8 mouse cellular contexts compared by ENCODE assay signal in genomic region chr11:69990850-69991691, GRCm38 (mm10). TPM values are rescaled to one million over a fixed set of nuclear protein-coding genes. Genes with fewer than 3 reads are reported as not detected.
DNase-seq lines count a peak whose midpoint lies in the region; ATAC-seq and TF ChIP-seq lines count a peak whose summit lies in the region.

TSS of gene Gabarap (plus strand) at chr11:69991143.

- peak within 1 kb of the TSS; percentile 75 for H3K4me2 ChIP-seq in forebrain, embryonic 15.5 days (replicated peaks)

- H3K36me3 ChIP-seq in ES-E14 (ENCODE audit: control insufficient read depth, insufficient read depth, low read length, poor library complexity, severe bottlenecking), result peaks cover 10% of the 10 kb centered on the region
- peaks cover 56% of the 10 kb centered on the region for H3K36me3 ChIP-seq in forebrain, embryonic 15.5 days

- H3K4me1 ChIP-seq in ES-E14 (ENCODE audit: control insufficient read depth in 2 of 2, insufficient read depth in 2 of 2, low read length in 2 of 2, poor library complexity in 1 of 2), result peaks cover 0 to 1% of the 10 kb centered on the region in 2 experiments; a peak in 1 of 4 replicates
- peaks cover 28% of the 10 kb centered on the region for H3K4me1 ChIP-seq in forebrain, embryonic 15.5 days
- peaks cover 4% of the 10 kb centered on the region for H3K4me1 ChIP-seq in lung, adult 2 months (ENCODE audit: control insufficient read depth, insufficient read depth, low read length)

- H3K4me3 ChIP-seq in ES-E14 (ENCODE audit: insufficient read depth in 1 of 2, low read depth in 1 of 2, low read length in 2 of 2, poor library complexity in 1 of 2, severe bottlenecking in 1 of 2), result peak within 1 kb of the TSS; percentile 61 to 85
- peak within 1 kb of the TSS; percentile 53 for H3K4me3 ChIP-seq in forebrain, embryonic 15.5 days
- H3K4me3 ChIP-seq in lung, adult 2 months (replicated peaks; ENCODE audit: extremely low read depth, low read depth, low read length), result peak within 1 kb of the TSS; percentile 69

- under 1% methylated on average over 40 of the region's 40 CpGs for WGBS in forebrain, embryonic 15.5 days
- 1% methylated on average over 40 of the region's 40 CpGs for WGBS in lung, adult 2 months

- TF ChIP-seq CTCF in lung, adult 2 months (IDR thresholded peaks at IDR 0.05; ENCODE audit: insufficient read depth, low read length), result no peak

- peak; percentile 92; the same call in 1 of the 2 replicates for TF ChIP-seq POLR2A in lung, adult 2 months (IDR thresholded peaks at IDR 0.05; ENCODE audit: borderline replicate concordance, extremely low read depth, low read depth, low read length)

- no peaks in the 10 kb centered on the region for H3K27me3 ChIP-seq in forebrain, embryonic 15.5 days

- H3K27ac ChIP-seq in ES-E14 (ENCODE audit: insufficient read depth, low read depth, low read length, poor library complexity, severe bottlenecking), result peak within 1 kb of the TSS; percentile 30
- H3K27ac ChIP-seq in forebrain, embryonic 15.5 days (replicated peaks), result peak within 1 kb of the TSS; percentile 96

- peak; percentile 67 for ATAC-seq in forebrain, embryonic 15.5 days (replicated peaks)
- peak; percentile 70 for ATAC-seq in neutrophil, adult 5-6 weeks (ENCODE audit: extremely low read depth, insufficient number of reproducible peaks, low FRiP score, poor library complexity, severe bottlenecking)

- in situ Hi-C loops in ES-E14 (cut with MboI; ENCODE audit: low sequenced_read_pairs in 2 of 2, unreplicated experiment in 2 of 2), result no loop called here

- intact Hi-C loops in heart, postnatal 25 days (cut with DNase I), result loop anchor here (10.0 kb wide), 1 partner anchor 586 kb away; no protein-coding TSS in a partner anchor

- no peaks in the 10 kb centered on the region for H3K9me3 ChIP-seq in ES-E14 (ENCODE audit: control insufficient read depth, insufficient read depth, low read depth, low read length)
- no peaks in the 10 kb centered on the region for H3K9me3 ChIP-seq in forebrain, embryonic 15.5 days

- DNase-seq in ES-E14 (ENCODE audit: low read depth, low spot score), result peak; percentile 95
- peak; percentile 94 for DNase-seq in cerebellum, adult 11-12 months
- peak; percentile 93 for DNase-seq in heart, postnatal 25 days (ENCODE audit: low spot score)
- peak; percentile 95 to 98 for DNase-seq in layer of hippocampus, adult 18-20 months (ENCODE audit: low spot score in 2 of 2)
- DNase-seq in lung, adult 2 months, result peak; percentile 94
- DNase-seq in thymus, adult 18-20 months, result peak; percentile 88 to 90

- peak within 1 kb of the TSS; percentile 92 for H3K9ac ChIP-seq in ES-E14 (ENCODE audit: insufficient read depth, low read depth, low read length, poor library complexity, severe bottlenecking)
- peak within 1 kb of the TSS; percentile 69 for H3K9ac ChIP-seq in forebrain, embryonic 15.5 days (replicated peaks)

TF ChIP-seq in ES-E14, 5 proteins besides CTCF, POLR2A, EP300 and RAD21:
- TF ChIP-seq ZNF384 (IDR thresholded peaks at IDR 0.05; ENCODE audit: low read depth, low read length) (no peak), CHD2 (IDR thresholded peaks at IDR 0.05; ENCODE audit: low read depth, low read length) (peak; percentile 81), MAFK (IDR thresholded peaks at IDR 0.05; ENCODE audit: insufficient read depth, low read depth, low read length) (no peak), ZC3H11A (IDR thresholded peaks at IDR 0.05; ENCODE audit: borderline replicate concordance, low read depth, low read length) (no peak), HCFC1 (IDR thresholded peaks at IDR 0.05; ENCODE audit: borderline replicate concordance, insufficient read depth, low read length) (peak; percentile 52; the same call in 1 of the 2 replicates)

RNA-seq across cellular contexts. Expression of gene Gabarap, which starts in this region (rescaled TPM):
- 57.7 and 70.6 TPM in 2 replicates for total RNA-seq in ES-E14 (2012; rRNA removed)
- polyA plus RNA-seq in forebrain, embryonic 15.5 days (2015; fragmentation: Nextera tagmentation; extraction: Ambion mirVana), result 610 and 626 TPM in 2 replicates
- total RNA-seq in heart, postnatal 25 days (2021), result 100 to 1,000 TPM; 274 to 291 TPM
- total RNA-seq in layer of hippocampus, adult 18-20 months (2021), result 100 to 1,000 TPM; 238 to 240 TPM
- 333 and 615 TPM in 2 replicates for polyA plus RNA-seq in lung, adult 2 months (2012; rRNA removed)
- 397 and 455 TPM in 2 replicates for total RNA-seq in neutrophil, adult 5-6 weeks (2017)

Comparison
In these comparisons a context has a peak if more than half of its experiments do, and no peak if none do; other contexts are left out.
1. Peak in every context shown above with its lines: DNase-seq, ATAC-seq, H3K4me3 ChIP-seq and H3K27ac ChIP-seq.